Mouse (Mus musculus) CD4-positive helper T cell, adult 2 months (primary cell): ENCODE data around the gene Gm9817.
A peak's percentile ranks its signal among the peaks of the same experiment; 100 is the strongest.
"Not testable (repeated sequence)": the region's sequence is repeated elsewhere in the genome, so short reads cannot be mapped to it uniquely, and the experiment has no call there.

Source experiments
- DNase-seq: peaks from one replicate; pipeline ENCODE4 v3.0.0-alpha.2; 2012; ENCODE audit warnings: low read depth, missing footprints, low spot score

Gene Gm9817

DNA sequence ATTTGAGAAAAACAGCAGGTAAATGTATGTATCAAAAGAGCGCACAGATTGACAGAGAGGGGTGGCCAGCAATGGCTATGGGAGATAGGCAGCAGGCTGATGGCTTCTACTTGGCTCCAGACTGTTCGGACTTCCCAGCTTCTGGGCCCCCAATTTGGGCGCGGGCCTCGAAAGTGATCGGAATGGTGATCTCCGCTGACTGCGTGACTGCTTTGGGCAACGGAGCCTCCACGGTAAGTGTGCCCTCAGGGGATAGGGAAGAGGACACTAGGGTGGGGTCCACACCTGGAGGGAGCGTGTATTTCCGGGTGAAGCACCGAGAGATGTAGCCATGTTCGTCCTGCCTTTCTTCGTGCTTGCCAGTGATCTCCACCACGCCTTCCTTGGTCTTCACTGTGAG is at the start of gene Gm9817:
Gm9817 (plus strand) TSS at position 301 of the 400 bp plus-strand sequence.
- not testable (repeated sequence) for DNase-seq

DNA sequence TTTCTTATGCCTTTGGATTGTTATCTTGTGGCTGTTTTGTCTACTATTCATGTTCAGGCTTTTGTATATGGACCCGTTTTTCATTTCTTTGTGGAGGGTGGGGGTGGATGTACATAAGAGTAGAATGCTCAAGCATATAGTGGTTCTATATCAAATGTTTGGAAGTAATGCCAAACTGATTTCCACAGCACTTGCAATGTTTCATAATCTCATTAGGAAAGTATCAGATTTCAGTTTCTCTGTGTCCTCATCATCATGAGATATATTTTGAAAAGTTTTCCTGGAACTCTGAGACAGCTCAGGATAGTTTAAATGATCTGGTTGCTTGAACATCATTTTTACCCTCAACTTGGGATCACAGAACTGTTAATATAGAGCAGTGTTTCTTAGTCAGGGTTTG is 48.7 kb upstream of the Gm9817 start:
- DNase-seq, result no peak

DNA sequence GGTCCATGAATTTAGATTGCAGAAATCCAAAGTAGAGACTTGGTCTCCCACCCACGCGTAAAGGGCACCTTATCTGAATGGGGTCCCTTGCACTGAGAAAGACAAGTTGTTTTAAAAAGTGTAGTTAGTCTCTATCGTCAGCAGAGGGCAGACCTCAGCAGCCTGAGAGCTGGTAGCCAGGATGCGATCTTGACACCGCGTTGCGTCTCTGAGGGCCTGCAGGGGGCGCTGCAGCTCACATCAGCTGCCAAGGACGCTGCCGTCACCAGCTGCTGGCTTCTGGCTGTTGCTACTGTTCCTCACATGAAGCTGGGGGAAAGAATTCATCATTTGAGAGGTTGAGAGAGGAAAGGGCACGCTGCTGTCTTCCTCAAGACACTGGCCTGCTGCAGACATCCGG is 47.7 kb upstream of the Gm9817 start:
- DNase-seq, result peak; percentile 88

DNA sequence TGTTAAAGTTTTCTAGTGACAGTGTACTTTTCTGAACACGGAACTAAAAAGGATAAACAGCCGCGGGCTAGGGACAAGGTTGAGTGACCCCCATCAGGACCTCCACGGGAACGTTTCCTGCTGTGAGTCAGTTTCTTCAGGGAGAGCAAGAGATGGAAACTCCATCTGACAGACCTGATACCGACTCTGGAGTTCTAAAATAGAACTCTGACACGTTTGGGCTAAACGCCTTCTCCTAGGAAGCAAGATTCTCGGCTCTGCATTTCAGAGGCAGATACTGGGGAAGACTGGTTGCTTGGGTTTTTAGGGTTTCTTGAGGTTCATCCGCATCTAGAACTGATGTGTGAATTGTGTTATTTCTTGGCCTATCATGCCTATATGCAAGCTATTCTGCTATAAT is 47.2 kb upstream of the Gm9817 start:
- DNase-seq, result no peak

DNA sequence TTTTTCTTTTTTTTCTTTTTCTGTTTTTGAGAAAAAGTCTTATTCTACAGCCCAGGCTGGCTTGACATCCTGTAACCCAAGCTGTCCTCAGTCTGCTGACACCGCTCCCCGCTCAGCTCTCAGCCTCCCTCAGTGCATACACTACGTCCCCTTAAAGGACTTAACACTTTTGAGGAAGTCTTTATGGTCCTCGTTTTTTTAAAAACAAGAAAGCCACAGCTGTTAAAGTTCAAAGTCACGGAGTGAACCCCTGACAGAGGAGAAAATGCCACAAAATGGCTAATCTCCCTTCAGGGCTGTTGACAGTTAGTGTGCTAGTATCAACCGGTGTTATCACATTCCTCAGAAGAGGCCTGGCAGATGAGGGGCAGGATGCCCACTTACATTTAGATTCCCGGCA is 46.7 kb upstream of the Gm9817 start:
- DNase-seq, result no peak

DNA sequence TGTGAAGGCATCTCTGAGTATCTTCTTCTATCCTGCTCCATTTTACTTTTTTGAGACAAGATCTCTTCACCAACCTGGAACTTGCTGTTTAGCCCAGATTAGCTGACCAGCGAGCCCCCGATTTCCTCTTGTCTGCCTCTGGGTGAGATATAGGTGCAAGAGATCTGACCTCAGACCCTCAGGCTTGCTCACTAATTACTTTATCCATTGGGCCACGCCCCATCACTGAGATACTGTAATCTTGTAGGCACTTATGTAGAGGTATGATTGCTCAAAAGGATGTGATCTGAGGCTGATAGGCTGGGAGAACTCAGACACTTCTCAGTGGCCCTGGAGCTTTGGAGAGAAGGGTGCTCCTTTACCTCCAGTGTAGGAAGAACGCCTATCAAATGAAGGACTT is 46.0 kb upstream of the Gm9817 start:
- no peak for DNase-seq

DNA sequence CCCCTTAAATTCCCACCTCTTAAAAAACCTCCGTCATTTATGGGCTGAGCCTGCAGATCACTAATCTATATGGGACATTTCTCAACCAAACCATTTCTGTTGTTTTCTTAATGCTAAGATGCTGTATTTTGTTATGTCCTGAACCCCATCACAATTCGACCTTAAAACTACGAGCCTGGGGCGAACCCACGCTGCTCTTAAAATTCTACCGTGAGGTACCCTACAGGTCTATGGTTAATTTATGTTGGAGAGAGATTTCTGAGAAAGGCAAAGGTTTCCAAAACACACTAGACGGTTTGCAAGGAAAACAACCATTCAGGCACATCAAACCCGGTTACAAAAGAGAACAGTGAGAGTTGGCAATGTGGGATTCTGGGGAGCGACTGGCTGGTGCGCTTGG is 45.1 kb upstream of the Gm9817 start:
- no peak for DNase-seq

DNA sequence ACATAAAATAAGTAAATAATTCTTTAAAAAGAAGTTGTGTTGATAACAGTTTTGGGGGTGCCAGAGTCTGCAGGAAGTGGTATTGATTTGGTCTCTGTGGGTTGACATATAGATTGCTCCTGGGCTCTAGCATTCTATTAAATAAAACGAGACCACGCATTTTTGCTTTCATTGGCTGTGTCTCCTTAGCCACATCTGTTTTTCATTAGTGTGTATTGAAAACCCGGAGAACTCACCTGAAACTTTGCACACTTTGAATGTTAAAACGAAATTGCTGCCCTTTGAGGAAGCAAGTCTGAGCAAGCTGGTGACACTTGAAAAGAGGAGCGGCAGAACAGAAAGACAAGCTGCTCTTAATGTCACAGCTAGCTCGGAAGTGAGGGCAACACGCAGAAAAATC is 43.7 kb upstream of the Gm9817 start:
- DNase-seq, result no peak

DNA sequence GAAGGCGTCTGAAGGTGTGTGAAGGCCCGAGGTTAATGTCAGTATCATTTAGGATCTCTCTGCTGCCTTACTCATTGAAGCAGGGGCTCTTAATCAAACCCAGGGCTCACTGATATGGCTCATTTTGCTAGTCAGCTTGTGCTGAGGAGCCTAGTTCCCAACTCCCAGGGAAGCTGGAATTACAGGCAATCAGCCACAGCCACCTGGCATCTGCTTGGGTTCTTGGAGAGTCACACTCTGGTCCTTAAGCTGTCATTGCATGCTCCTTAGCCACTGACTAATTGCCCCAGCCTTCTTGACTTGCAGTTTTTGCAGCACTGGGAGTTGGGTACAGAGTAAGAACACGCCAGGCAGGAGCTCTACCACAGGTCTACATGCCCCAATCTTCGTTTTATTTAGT is 42.1 kb upstream of the Gm9817 start:
- no peak for DNase-seq

DNA sequence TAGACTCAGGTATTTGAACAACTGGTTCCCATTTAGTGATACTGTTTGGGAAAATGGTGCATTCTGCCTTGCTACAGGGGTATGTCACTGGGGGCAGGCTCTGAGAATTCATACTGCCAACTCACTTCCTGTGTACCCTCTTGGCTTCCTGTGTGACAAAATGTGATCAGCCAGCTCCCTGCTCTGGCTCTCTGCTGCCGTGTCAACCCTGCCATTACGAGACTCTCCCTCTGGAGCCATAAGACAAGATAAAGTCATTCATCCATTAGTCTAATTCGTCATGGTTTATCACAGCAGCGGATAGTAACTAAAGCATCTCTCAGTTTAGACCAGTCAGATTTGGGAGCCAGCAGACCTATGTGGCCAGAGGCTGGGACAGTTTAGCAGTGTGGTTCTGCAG is 38.3 kb upstream of the Gm9817 start:
- no peak for DNase-seq

DNA sequence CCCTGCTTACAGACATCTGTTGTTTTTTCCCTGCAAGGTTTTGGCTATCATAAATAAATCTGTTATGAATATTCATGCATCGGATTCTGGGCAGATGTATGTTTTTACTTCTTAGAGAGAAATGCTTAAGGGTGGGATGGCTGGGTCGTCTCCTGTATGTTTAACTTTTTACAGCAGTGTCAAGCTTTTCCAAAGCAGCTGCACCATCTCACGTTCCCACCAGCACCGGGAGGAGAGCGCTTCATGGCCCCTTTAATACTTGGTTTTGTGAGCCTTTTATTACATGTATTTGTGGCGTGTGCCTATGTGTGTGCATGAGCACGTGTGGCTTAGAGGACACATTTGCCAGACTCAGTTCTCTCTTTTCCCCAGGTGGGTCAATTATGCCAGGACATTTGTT is 37.8 kb upstream of the Gm9817 start:
- no peak for DNase-seq

DNA sequence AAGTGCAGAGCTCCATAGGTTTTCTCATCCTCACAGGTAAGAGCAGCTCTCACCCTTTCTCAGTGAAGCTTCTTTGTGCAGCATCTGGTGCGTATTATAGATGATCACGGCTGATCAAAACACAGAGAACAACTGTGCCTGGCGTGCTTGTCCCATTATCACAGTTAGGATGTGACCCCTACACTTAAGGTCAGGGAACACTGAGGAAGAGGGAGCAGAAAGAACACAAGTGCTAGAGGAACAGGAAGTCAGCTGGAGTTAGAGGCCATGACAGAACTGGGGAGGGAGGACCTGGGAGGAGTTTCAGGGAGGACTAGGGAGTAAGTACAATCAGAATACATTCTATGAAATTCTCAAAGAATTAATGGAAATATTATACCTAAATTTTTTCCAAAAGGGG is 35.0 kb upstream of the Gm9817 start:
- no peak for DNase-seq

DNA sequence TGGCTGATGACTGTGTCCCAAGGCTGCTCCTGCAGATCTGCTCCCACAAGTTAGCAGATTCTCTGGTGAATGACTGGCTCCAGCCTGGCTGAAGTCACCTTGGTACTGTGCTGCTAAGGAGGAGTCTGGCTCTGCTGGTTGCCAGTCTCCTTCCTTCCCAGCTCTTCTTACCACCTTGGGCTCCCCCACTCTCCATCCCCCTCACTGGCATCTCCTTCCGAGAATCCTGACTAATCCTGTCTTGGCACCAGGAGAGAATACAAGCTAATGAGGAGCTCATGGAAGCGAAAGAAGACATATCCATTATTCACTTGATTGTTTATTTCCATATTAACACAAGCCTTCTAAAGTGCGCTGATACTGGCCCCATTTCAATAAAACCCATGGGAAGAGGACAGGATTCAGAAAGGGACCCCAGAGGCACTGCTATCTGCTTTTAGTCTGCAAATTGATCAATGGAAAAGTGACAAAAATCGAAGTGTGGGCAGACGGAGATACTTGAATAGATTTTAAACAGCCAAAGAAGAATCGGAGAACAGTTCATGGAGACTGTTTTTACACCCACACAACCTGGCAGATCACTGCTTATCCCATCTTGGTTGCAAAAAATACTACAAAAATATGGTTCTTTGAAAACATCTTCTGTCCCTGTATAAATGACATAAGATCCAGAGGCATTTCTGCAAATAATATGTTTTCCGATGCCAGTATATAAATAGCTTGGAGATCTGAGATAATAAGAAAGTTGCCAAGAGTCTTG is 29.1 kb upstream of the Gm9817 start:
- DNase-seq, result no peak

DNA sequence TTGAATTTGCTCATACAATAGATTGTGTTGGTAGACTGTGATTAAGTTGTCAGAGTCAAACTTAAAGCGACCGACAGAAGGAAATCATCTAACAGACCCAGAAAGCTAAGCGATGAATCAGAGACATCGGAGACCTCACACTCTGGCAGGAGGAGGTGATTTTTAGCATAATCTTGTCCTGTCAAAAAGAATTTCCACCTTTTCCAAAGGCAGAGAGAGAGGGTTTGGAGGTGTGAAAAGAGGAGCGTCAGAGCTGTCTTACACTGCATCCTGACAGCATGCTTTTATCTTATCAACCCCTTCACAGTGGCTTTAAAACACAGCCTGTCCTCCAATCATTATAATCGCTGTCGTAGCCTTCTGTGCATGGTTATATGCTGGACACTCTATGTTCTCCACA is 25.7 kb upstream of the Gm9817 start:
- no peak for DNase-seq

DNA sequence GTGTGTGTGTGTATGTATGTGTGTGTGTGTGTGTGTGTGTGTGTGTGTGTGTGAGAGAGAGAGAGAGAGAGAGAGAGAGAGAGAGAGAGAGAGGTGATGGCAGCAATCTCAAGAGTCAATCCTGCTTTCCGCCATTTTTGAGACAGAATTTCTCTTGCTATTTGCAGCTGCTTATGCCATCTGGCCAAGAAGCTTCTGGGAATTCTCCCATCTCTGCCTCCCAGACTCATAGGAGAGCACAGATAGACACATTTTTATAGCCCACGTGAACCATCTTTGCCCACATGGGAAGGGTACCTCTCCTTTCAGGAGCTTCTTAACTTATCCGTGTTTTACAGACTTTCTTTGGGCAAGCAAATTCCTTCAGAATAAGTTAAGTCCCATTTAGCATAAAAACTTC is 24.6 kb upstream of the Gm9817 start:
- DNase-seq, result no peak

DNA sequence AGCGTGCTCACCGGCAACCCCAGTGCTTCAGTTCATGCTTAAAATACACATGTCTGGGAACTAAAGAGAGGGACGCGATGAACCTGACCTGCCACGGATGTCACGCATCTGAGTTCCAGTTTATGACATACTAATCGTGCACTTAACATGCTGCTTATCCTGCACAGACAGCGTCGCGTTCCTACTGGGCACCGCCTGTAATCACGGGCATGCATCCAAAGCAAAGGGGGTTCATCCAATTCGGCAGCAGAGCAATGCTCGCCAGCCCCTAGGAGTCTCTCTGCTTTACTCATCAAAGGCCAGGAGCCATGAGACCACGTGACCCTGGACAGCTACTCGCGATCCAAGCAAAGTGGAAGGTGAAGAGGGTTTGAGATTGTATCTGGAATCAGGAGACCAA is 19.3 kb upstream of the Gm9817 start:
- DNase-seq, result no peak

DNA sequence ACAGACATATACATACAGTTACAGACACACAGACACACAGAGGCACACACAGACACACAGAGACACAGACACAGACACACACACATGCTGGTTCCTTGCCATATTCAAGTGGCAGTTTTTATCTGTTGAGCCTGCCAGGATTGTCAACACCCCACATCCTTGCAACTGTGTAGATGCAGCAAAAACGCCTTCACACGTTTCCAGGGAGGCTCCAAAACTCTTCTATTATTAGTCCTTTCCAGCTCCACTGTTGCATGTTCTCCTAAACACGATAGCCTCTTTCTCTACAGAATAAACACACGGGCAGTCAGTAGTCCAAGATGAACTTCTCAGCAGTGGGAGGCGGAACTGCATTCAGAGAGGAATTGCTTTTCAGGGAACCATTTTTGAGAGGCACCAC is 15.3 kb upstream of the Gm9817 start:
- no peak for DNase-seq

DNA sequence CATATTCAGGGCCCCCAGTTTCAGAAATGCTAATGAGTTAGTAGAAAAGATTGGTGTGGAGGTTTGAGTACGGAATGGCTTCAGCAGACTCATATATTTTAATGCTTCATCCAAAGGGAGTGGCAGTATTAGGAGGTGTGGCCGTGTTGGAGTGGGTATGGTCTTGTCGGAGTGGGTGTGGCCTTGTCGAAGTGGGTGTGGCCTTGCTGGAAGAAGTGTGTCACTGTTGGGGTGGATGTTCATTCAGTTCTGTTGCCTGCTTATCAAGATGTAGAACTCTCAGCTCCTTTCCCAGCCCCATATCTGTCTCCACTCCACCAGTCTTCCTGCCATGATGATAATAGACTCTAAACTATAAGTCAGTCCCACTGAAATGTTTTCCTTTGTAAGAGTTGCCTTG is 13.5 kb upstream of the Gm9817 start:
- DNase-seq, result no peak

DNA sequence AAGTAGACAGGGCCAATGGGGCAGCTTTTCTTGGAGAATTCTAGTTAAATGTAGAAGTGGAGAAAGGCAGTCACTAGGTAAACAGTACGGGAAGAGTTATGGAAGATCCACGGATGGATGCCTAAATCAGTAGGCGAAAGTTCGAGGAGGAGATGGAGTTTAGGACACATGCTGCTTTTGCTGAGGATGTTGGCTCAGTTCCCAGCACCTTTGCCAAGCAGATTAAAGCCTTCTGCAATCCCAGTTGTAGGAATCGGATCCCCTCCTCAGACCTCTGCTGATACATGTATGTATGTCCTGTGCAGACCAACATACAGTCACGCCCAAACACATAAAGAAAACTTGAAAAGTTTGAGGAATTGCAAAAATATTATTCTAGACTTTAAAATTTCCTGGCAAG is 8.1 kb upstream of the Gm9817 start:
- DNase-seq, result no peak

DNA sequence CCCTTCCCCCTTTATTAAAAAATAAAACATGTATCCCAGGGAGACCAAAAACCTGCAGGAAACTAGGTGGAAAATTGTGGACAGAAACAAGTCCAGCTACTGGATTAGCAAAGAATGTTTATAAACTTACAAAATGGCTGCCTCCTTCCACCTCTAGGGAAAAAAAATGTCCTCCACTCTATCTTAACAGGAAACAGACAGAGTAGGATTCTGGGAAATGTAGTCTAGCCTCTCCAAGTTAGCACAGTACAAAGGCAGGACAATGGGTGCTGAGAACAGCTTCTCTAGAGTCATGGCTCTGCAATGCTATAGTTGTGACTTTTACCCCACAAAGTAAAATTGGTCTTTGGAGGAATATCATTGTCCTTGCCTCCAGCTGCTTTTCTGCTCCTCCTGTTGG is 3.5 kb upstream of the Gm9817 start:
- no peak for DNase-seq

DNA sequence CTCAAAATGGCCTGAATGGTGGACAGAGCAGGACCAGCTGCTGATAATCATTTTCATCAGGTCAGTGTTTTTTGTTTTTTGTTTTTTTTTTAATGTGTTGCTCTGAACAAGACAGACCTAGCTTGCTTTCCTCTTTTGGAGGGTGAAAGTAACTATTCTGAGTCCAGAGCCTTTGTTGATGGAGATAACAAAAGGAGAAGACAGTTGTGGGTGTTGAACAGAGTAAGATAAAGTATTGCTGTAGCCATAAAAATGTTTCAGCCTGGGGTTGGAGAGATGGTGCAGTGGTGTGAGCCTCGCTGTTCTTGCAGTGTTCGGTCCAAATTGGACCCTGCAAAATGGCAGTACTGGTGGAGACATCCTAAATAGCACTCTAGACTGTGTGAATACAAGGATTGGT is 2.8 kb upstream of the Gm9817 start:
- no peak for DNase-seq

DNA sequence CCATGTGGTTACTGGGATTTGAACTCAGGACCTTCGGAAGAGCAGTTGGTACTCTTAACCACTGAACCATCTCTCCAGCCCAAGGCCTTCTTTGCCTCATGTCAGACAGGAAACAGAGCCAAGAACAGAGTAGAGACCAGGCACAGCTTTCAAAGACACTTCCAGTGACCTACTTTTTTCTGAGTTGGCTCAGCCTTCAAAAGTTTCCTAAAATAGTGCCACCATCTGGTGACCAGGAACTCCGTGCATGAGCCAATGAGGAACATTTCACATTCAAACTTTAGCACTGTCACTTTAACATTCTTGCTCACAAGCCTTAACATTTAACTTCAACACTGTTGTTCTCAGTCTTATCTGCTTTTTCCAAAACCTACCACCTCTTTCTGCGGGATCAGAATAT is 2.3 kb downstream of the Gm9817 start:
- DNase-seq, result no peak

DNA sequence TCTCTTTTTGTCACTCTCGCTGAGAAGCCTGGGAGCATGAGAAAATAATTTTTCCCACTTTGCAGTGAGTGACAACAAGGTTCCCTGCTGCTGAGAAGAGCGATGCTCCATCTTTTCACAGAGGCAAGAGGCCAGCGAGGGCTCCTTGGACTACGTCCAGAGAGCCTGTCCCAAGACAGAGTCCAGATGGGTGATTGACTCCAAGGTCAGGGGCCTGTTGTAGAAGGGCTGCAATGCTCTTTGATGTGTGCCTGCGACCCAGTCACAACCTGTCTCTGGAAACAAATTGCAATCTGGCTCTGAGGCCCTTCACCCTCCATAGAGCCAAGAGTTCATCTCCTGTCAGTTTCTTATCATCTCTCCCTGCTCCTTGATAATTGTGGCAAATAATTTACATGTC is 5.2 kb downstream of the Gm9817 start:
- no peak for DNase-seq

DNA sequence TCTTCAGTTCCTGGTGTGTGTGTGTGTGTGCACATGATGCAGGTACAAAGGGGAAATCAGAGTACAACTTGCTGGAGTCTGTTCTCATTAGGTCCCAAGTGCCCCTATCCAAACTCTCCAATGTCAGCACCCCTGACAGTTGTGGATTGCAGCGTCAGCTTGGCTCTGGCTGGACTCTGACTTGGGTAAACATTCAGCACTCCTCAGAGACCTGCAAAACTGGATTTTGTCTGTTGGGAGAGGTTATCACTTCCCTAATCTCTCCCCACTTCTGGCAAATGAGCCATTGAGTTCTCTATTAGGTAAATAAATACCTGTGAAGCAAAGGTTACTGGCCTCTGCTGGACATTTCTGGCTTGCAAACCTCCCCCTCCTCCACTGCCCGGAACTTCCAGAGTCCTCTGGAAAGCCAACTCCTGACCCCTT is 10.3 kb downstream of the Gm9817 start:
- DNase-seq, result no peak
